Mouse (Mus musculus) megakaryocyte-erythroid progenitor cell, adult 5-6 weeks (primary cell): ENCODE measurements around the gene Tjp3. TPM values are rescaled to one million over a fixed set of nuclear protein-coding genes. Genes with fewer than 3 reads are reported as not detected.

Source experiments
- ATAC-seq: replicated peaks from 2 replicates; pipeline ENCODE4 v1.8.0; 2016; ENCODE audit warnings: mild to moderate bottlenecking, inconsistent platforms; ENCODE audit not compliant: severe bottlenecking, poor library complexity, low FRiP score, low TSS enrichment
- total RNA-seq, 2 experiments: library from RNA; stranded (forward) in 1 of 2; stranded (reverse) in 1 of 2; fragments of 200-1000, 215-1000 nt in 1 of 2; fragments of >200 nt in 1 of 2; fragmentation: Nextera tagmentation in 1 of 2; gene quantifications; 2 replicates each; pipeline ENCODE4 v1.2.3; 2014 to 2017

The Tjp3 gene
- 0.81 and 7.3 TPM in 2 replicates for total RNA-seq (2014; fragmentation: Nextera tagmentation)
- 1.3 and 2.5 TPM in 2 replicates for total RNA-seq (2017)

GRCm38 (mm10) chr10:81291511-81292104 is at the start of gene Tjp3:
Gene Tjp3, minus strand, starts transcription at chr10:81291581.
- ATAC-seq: no peak

GRCm38 (mm10) chr10:81340551-81341332 is 49.4 kb upstream of the Tjp3 start:
- 0 out of 2 replicates have a peak, but pooled peaks have one; percentile 14 for ATAC-seq

- ATAC-seq: no peak
Measured at GRCm38 (mm10) chr10:81336558-81336957, 45.2 kb upstream of the Tjp3 start.

GRCm38 (mm10) chr10:81335393-81336340 is 44.3 kb upstream of the Tjp3 start:
- no peak for ATAC-seq

- ATAC-seq: no peak
Measured at GRCm38 (mm10) chr10:81334324-81334723, 42.9 kb upstream of the Tjp3 start.

GRCm38 (mm10) chr10:81332277-81332676 is 40.9 kb upstream of the Tjp3 start:
- no peak for ATAC-seq

GRCm38 (mm10) chr10:81330007-81330406 is 38.6 kb upstream of the Tjp3 start:
- ATAC-seq: no peak

GRCm38 (mm10) chr10:81329194-81329975 is 38.0 kb upstream of the Tjp3 start:
- ATAC-seq: no peak

GRCm38 (mm10) chr10:81328386-81328785 is 37.0 kb upstream of the Tjp3 start, which contains the start of gene Tbxa2r:
Gene Tbxa2r, plus strand, starts transcription at chr10:81328731.
- peak; percentile 41; the same call in 1 of the 2 replicates for ATAC-seq

GRCm38 (mm10) chr10:81327959-81328358 is 36.6 kb upstream of the Tjp3 start:
- ATAC-seq: 0 out of 2 replicates have a peak, but pooled peaks have one; percentile 6

GRCm38 (mm10) chr10:81326858-81327257 is 35.5 kb upstream of the Tjp3 start:
- no peak for ATAC-seq

GRCm38 (mm10) chr10:81325781-81326180 is 34.4 kb upstream of the Tjp3 start:
- ATAC-seq: no peak

GRCm38 (mm10) chr10:81325176-81325575 is 33.8 kb upstream of the Tjp3 start:
- no peak for ATAC-seq

GRCm38 (mm10) chr10:81323791-81324530 is 32.6 kb upstream of the Tjp3 start:
- no peak for ATAC-seq

- no peak for ATAC-seq
Measured at GRCm38 (mm10) chr10:81323141-81323775, 31.9 kb upstream of the Tjp3 start.

- no peak for ATAC-seq
Measured at GRCm38 (mm10) chr10:81322444-81322843, 31.1 kb upstream of the Tjp3 start.

GRCm38 (mm10) chr10:81321436-81321835 is 30.1 kb upstream of the Tjp3 start:
- no peak for ATAC-seq
